Comparison of ENCODE assay signal across 8 mouse cellular contexts in genomic region chr10:127287271-127287935, GRCm38 (mm10). TPM values are rescaled to one million over a fixed set of nuclear protein-coding genes. Genes with fewer than 3 reads are reported as not detected.
DNase-seq lines count a peak whose midpoint lies in the region; ATAC-seq and TF ChIP-seq lines count a peak whose summit lies in the region.

No protein-coding gene starts in this region.

- no peak for ATAC-seq in hindbrain, postnatal 0 days
- no peak for ATAC-seq in neural tube, embryonic 12.5 days (ENCODE audit: low FRiP score, low read depth)
- ATAC-seq in monocyte, adult 5-6 weeks (replicated peaks; ENCODE audit: insufficient number of reproducible peaks, low FRiP score, low TSS enrichment, poor library complexity, severe bottlenecking), result no peak

- no peak for DNase-seq in layer of hippocampus, adult 2 months (ENCODE audit: low spot score in 2 of 2)
- no peak for DNase-seq in layer of hippocampus, adult 9-10 months (ENCODE audit: low spot score)
- DNase-seq in embryonic facial prominence, embryonic 10.5 days (ENCODE audit: low spot score), result no peak
- no peak for DNase-seq in hindbrain, postnatal 0 days (ENCODE audit: low spot score)
- DNase-seq in urinary bladder, postnatal 25 days (ENCODE audit: low spot score), result no peak
- no peak for DNase-seq in adrenal gland, postnatal 4 days (ENCODE audit: low spot score in 2 of 2)

- no peaks in the 10 kb centered on the region for H3K27me3 ChIP-seq in embryonic facial prominence, embryonic 10.5 days (replicated peaks; ENCODE audit: low read depth, poor library complexity, severe bottlenecking)
- H3K27me3 ChIP-seq in hindbrain, postnatal 0 days (ENCODE audit: insufficient read depth, low read length), result no peaks in the 10 kb centered on the region
- H3K27me3 ChIP-seq in neural tube, embryonic 12.5 days (replicated peaks), result no peaks in the 10 kb centered on the region

- peak overlapping the region; percentile 77 for H3K9ac ChIP-seq in hindbrain, postnatal 0 days (replicated peaks; ENCODE audit: low read length)
- peak overlapping the region; percentile 86 for H3K9ac ChIP-seq in neural tube, embryonic 12.5 days

- H3K27ac ChIP-seq in layer of hippocampus, adult 2 months, result peak overlapping the region; percentile 97
- H3K27ac ChIP-seq in embryonic facial prominence, embryonic 10.5 days (replicated peaks), result peak overlapping the region; percentile 95
- H3K27ac ChIP-seq in hindbrain, postnatal 0 days, result peak overlapping the region; percentile 97
- no peak overlapping the region for H3K27ac ChIP-seq in neural tube, embryonic 12.5 days

- peaks cover 56% of the 10 kb centered on the region for H3K36me3 ChIP-seq in embryonic facial prominence, embryonic 10.5 days (replicated peaks)
- peaks cover 24% of the 10 kb centered on the region for H3K36me3 ChIP-seq in hindbrain, postnatal 0 days (ENCODE audit: insufficient read depth, low read length)
- peaks cover 50% of the 10 kb centered on the region for H3K36me3 ChIP-seq in neural tube, embryonic 12.5 days

- peaks cover 71% of the 10 kb centered on the region for H3K4me1 ChIP-seq in embryonic facial prominence, embryonic 10.5 days
- peaks cover 33% of the 10 kb centered on the region for H3K4me1 ChIP-seq in hindbrain, postnatal 0 days (ENCODE audit: insufficient read depth, low read length)
- H3K4me1 ChIP-seq in neural tube, embryonic 12.5 days, result peaks cover 51% of the 10 kb centered on the region

- H3K4me2 ChIP-seq in hindbrain, postnatal 0 days (ENCODE audit: low read depth, low read length), result peak overlapping the region; percentile 80
- peak overlapping the region; percentile 88 for H3K4me2 ChIP-seq in neural tube, embryonic 12.5 days (replicated peaks)

- no peak for TF ChIP-seq CTCF in layer of hippocampus, adult 2 months (conservative IDR thresholded peaks at IDR 0.05)
- TF ChIP-seq CTCF in hindbrain, postnatal 0 days (IDR thresholded peaks at IDR 0.05; ENCODE audit: low read depth), result no peak

- WGBS in embryonic facial prominence, embryonic 10.5 days, result 86% methylated on average over 15 of the region's 15 CpGs
- 55% methylated on average over 15 of the region's 15 CpGs for WGBS in hindbrain, postnatal 0 days
- 67% methylated on average over 15 of the region's 15 CpGs for WGBS in neural tube, embryonic 12.5 days

- H3K4me3 ChIP-seq in layer of hippocampus, adult 2 months, result peak overlapping the region; percentile 87
- H3K4me3 ChIP-seq in embryonic facial prominence, embryonic 10.5 days, result peak overlapping the region; percentile 88
- H3K4me3 ChIP-seq in hindbrain, postnatal 0 days (ENCODE audit: low read length), result peak overlapping the region; percentile 69
- H3K4me3 ChIP-seq in neural tube, embryonic 12.5 days, result peak overlapping the region; percentile 72

- no peaks in the 10 kb centered on the region for H3K9me3 ChIP-seq in embryonic facial prominence, embryonic 10.5 days
- H3K9me3 ChIP-seq in hindbrain, postnatal 0 days (ENCODE audit: low read length), result no peaks in the 10 kb centered on the region
- H3K9me3 ChIP-seq in neural tube, embryonic 12.5 days, result no peaks in the 10 kb centered on the region

RNA-seq across cellular contexts. Expression of gene Mbd6, which starts 1.4 kb away (rescaled TPM):
- total RNA-seq in layer of hippocampus, adult 2 months (2021), result 10 to 100 TPM; 54.3 to 60.6 TPM
- 11.1 and 12.2 TPM in 2 replicates for polyA plus RNA-seq in embryonic facial prominence, embryonic 10.5 days (2016; fragmentation: Nextera tagmentation; extraction: Ambion mirVana)
- total RNA-seq in hindbrain, postnatal 0 days (2014; rRNA removed), result 8.1 and 11.2 TPM in 2 replicates
- 8.3 and 11.5 TPM in 2 replicates for polyA plus RNA-seq in hindbrain, postnatal 0 days (2015; fragmentation: Nextera tagmentation; extraction: Ambion mirVana)
- polyA plus RNA-seq in neural tube, embryonic 12.5 days (2016; fragmentation: Nextera tagmentation; extraction: Ambion mirVana), result 18.4 and 20.5 TPM in 2 replicates
- total RNA-seq in monocyte, adult 5-6 weeks (2017), result 4.2 to 15.5 TPM (median 12.1 TPM) in 3 replicates
- 10 to 100 TPM; 89.7 to 92.6 TPM for total RNA-seq in adrenal gland, postnatal 4 days (2021)

RNA-seq across cellular contexts. Expression of gene Dctn2, which starts 21.2 kb away (rescaled TPM):
- 100 to 1,000 TPM; 259 to 272 TPM for total RNA-seq in layer of hippocampus, adult 2 months (2021)
- 187 and 197 TPM in 2 replicates for polyA plus RNA-seq in embryonic facial prominence, embryonic 10.5 days (2016; fragmentation: Nextera tagmentation; extraction: Ambion mirVana)
- 314 and 348 TPM in 2 replicates for total RNA-seq in hindbrain, postnatal 0 days (2014; rRNA removed)
- polyA plus RNA-seq in hindbrain, postnatal 0 days (2015; fragmentation: Nextera tagmentation; extraction: Ambion mirVana), result 319 and 323 TPM in 2 replicates
- polyA plus RNA-seq in neural tube, embryonic 12.5 days (2016; fragmentation: Nextera tagmentation; extraction: Ambion mirVana), result 273 and 277 TPM in 2 replicates
- 89.0 to 104 TPM (median 92.1 TPM) in 3 replicates for total RNA-seq in monocyte, adult 5-6 weeks (2017)
- total RNA-seq in adrenal gland, postnatal 4 days (2021), result 100 to 1,000 TPM; 191 to 198 TPM

RNA-seq across cellular contexts. Expression of gene Mars, which starts 24.2 kb away (rescaled TPM):
- total RNA-seq in layer of hippocampus, adult 2 months (2021), result 10 to 100 TPM; 55.6 to 60.0 TPM
- polyA plus RNA-seq in embryonic facial prominence, embryonic 10.5 days (2016; fragmentation: Nextera tagmentation; extraction: Ambion mirVana), result 160 and 175 TPM in 2 replicates
- 74.4 and 90.4 TPM in 2 replicates for total RNA-seq in hindbrain, postnatal 0 days (2014; rRNA removed)
- 104 TPM in 2 replicates for polyA plus RNA-seq in hindbrain, postnatal 0 days (2015; fragmentation: Nextera tagmentation; extraction: Ambion mirVana)
- polyA plus RNA-seq in neural tube, embryonic 12.5 days (2016; fragmentation: Nextera tagmentation; extraction: Ambion mirVana), result 145 and 146 TPM in 2 replicates
- total RNA-seq in monocyte, adult 5-6 weeks (2017), result 56.6 to 72.2 TPM (median 64.5 TPM) in 3 replicates
- 10 to 100 TPM; 85.5 to 89.5 TPM for total RNA-seq in adrenal gland, postnatal 4 days (2021)

RNA-seq across cellular contexts. Expression of gene Kif5a, which starts 24.3 kb away (rescaled TPM):
- 100 to 1,000 TPM; 715 to 773 TPM for total RNA-seq in layer of hippocampus, adult 2 months (2021)
- polyA plus RNA-seq in embryonic facial prominence, embryonic 10.5 days (2016; fragmentation: Nextera tagmentation; extraction: Ambion mirVana), result 11.6 and 11.9 TPM in 2 replicates
- total RNA-seq in hindbrain, postnatal 0 days (2014; rRNA removed), result 231 and 249 TPM in 2 replicates
- 98.4 and 103 TPM in 2 replicates for polyA plus RNA-seq in hindbrain, postnatal 0 days (2015; fragmentation: Nextera tagmentation; extraction: Ambion mirVana)
- 72.7 and 81.6 TPM in 2 replicates for polyA plus RNA-seq in neural tube, embryonic 12.5 days (2016; fragmentation: Nextera tagmentation; extraction: Ambion mirVana)
- total RNA-seq in monocyte, adult 5-6 weeks (2017), result 0.19 to 0.48 TPM in 2 of 3 replicates, not detected in the other
- total RNA-seq in adrenal gland, postnatal 4 days (2021), result 10 to 100 TPM; 23.5 to 28.4 TPM

RNA-seq across cellular contexts. Expression of gene Arhgap9, which starts 34.4 kb away (rescaled TPM):
- total RNA-seq in layer of hippocampus, adult 2 months (2021), result under 1 TPM; 0.56 to 0.79 TPM
- polyA plus RNA-seq in embryonic facial prominence, embryonic 10.5 days (2016; fragmentation: Nextera tagmentation; extraction: Ambion mirVana), result 2.0 and 2.1 TPM in 2 replicates
- total RNA-seq in hindbrain, postnatal 0 days (2014; rRNA removed), result 1.0 and 1.5 TPM in 2 replicates
- polyA plus RNA-seq in hindbrain, postnatal 0 days (2015; fragmentation: Nextera tagmentation; extraction: Ambion mirVana), result 1.2 and 1.3 TPM in 2 replicates
- polyA plus RNA-seq in neural tube, embryonic 12.5 days (2016; fragmentation: Nextera tagmentation; extraction: Ambion mirVana), result 1.7 and 2.0 TPM in 2 replicates
- 101 to 125 TPM (median 109 TPM) in 3 replicates for total RNA-seq in monocyte, adult 5-6 weeks (2017)
- total RNA-seq in adrenal gland, postnatal 4 days (2021), result 1 to 10 TPM; 2.9 to 4.2 TPM
